Mouse (Mus musculus): ENCODE data around the gene Arl16. TPM values are rescaled to one million over a fixed set of nuclear protein-coding genes. Genes with fewer than 3 reads are reported as not detected.
"Not testable (repeated sequence)": the region's sequence is repeated elsewhere in the genome, so short reads cannot be mapped to it uniquely, and the experiment has no call there.

Gene Arl16
- 10 to 100 TPM in 1 of 2 experiments, 1 to 10 TPM in 1; 9.1 to 10.8 TPM for total RNA-seq (2021)
- polyA plus RNA-seq (2012; rRNA removed), result 13.6 and 17.1 TPM in 2 replicates
- long read RNA-seq, transcript Arl16-201 (5 exons, 911 nt), result major isoform, 6 of 7 reads
- long read RNA-seq, partial matches to known transcripts, result 0 of 7 reads
- long read RNA-seq, other reads (novel, unspliced or antisense), result 0 of 7 reads

DNA sequence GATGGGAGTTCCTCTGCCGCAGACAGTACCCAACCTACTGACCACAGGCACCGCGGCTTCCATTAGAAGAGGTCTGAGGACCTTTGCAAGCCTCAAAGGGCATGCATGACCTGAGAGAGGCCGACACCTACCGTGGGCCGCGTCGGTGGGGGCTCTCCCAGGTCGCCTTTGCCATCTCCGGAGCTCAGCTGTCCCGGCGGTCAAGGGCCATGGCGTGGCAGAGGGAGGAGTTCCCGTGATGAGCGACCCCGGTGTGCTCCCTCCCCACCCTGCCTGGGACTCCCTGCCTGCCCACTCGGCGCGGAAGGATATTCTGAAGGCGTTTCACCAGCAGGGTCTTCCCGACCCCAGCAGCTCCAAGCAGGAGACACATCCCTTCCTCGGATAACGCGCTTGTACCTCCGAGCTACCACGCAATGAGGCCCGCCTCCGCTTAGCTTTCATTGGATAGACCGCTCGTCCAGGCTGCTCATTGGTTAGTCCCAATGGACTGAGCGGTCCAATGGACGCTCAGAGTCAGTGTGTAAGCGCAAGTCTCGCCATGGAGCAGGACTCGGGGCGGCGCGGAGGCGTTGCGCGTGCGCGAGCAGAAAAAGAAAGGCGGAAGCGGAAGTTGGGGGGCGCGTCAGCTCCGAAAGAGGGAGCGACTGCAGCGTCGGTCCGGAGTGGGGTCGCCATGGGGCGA lies at the start of gene Arl16:
Arl16 (minus strand) TSS at position 557 of the 685 bp plus-strand sequence.
- Histone ChIP-seq H3K4me3 (peak within 1 kb of the TSS; percentile 84), H3K4me1 (ENCODE audit: control insufficient read depth, insufficient read depth, low read length) (peaks cover 3% of the 10 kb centered on the region), H3K79me2 (replicated peaks; ENCODE audit: control insufficient read depth, insufficient read depth, low read length) (no peaks in the 10 kb centered on the region; the same call in 1 of the 2 replicates), H3K36me3 (ENCODE audit: control insufficient read depth, insufficient read depth, low read length) (no peaks in the 10 kb centered on the region), H3K27ac (peak within 1 kb of the TSS; percentile 81), H3K9ac (ENCODE audit: low read depth, low read length) (peak within 1 kb of the TSS; percentile 87), H3K27me3 (ENCODE audit: control insufficient read depth, insufficient read depth, low read length) (no peaks in the 10 kb centered on the region)
- peak; percentile 91 to 95 for DNase-seq
- intact Hi-C loops (cut with DNase I), result no loop called here
- under 1% methylated on average over 53 of the region's 54 CpGs for WGBS
- TF ChIP-seq CTCF (IDR thresholded peaks at IDR 0.05) (no peak), POLR2A (IDR thresholded peaks at IDR 0.05; ENCODE audit: insufficient read depth, low read depth, low read length) (peak; percentile 89), EP300 (IDR thresholded peaks at IDR 0.05; ENCODE audit: insufficient read depth, low read depth, low read length) (0 out of 2 replicates have a peak, but pooled peaks have one; percentile 16)

DNA sequence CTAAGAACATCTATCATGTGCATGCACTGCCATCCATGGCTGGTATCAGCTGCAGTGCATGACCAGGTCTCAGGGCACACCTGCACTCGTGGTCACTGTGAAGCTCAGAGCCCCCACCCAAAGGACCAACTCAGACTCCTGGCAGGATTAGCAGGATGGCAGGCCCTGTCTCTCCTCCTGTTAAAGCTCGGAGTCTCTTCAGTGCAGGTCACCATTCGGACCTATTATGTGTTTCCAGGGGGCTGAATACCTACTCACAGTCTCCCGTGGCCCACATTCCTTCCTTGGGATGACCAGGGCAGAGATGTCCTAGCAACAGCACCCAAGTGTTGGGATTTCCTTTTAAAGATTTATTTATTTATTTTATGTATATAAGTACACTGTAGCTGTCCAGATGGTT lies 49.7 kb upstream of the Arl16 start:
- Histone ChIP-seq H3K4me1 (ENCODE audit: control insufficient read depth, insufficient read depth, low read length) (peaks cover 14% of the 10 kb centered on the region), H3K27ac (no peak overlapping the region), H3K27me3 (ENCODE audit: control insufficient read depth, insufficient read depth, low read length) (no peaks in the 10 kb centered on the region), H3K79me2 (replicated peaks; ENCODE audit: control insufficient read depth, insufficient read depth, low read length) (no peaks in the 10 kb centered on the region), H3K36me3 (ENCODE audit: control insufficient read depth, insufficient read depth, low read length) (peaks cover 3% of the 10 kb centered on the region; the same call in 1 of the 2 replicates), H3K4me3 (no peak overlapping the region), H3K9ac (ENCODE audit: low read depth, low read length) (no peak overlapping the region)
- DNase-seq, result no peak
- WGBS, result 86% methylated on average over 4 of the region's 4 CpGs
- TF ChIP-seq EP300 (IDR thresholded peaks at IDR 0.05; ENCODE audit: insufficient read depth, low read depth, low read length) (no peak), CTCF (IDR thresholded peaks at IDR 0.05) (no peak), POLR2A (IDR thresholded peaks at IDR 0.05; ENCODE audit: insufficient read depth, low read depth, low read length) (no peak)
- intact Hi-C loops (cut with DNase I), result loop anchor here (10.0 kb wide), 1 partner anchor 258 kb away; no protein-coding TSS in a partner anchor

DNA sequence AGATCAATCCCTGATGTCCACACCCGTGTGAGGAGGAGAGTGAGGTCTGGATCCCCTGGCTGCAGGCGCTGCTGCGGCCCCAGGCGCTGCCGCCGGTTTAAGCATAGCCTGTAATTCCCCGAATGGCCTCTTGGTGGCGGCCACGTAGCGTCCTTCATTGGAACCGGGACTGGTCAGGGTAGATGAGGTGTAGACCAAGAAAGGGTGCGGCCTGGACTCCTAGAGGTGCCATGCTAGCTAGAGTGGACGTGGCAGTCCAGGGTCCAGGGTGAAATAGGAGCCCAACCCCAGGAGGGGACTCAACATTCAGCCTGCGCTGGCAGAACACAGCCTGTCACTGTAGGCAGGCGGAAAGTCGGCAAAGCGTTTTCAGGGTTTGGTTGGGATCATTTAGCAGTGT lies 48.2 kb upstream of the Arl16 start:
- TF ChIP-seq CTCF (IDR thresholded peaks at IDR 0.05), result peak; percentile 100; the same call in 1 of the 2 replicates
- peak; percentile 95 for TF ChIP-seq EP300 (IDR thresholded peaks at IDR 0.05; ENCODE audit: insufficient read depth, low read depth, low read length)
- no peak for TF ChIP-seq POLR2A (IDR thresholded peaks at IDR 0.05; ENCODE audit: insufficient read depth, low read depth, low read length)

DNA sequence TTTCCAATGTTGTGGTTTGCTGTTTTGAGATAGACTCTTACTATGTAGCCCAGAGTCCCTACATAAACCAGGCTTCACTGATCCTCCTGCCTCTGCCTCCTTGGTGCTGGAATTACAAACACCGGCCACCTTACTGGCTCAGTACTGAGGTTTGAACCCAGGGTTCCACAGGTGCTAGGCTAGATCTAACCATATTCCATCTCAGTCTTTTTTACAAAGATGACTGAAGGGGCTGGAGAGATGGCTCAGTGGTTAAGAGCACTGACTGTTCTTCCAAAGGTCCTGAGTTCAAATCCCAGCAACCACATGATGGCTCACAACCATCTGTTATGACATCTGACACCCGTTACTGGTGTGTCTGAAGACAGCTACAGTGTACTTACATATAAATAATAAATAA lies 46.9 kb upstream of the Arl16 start:
- 88% methylated on average over 2 of the region's 2 CpGs for WGBS
- not testable (repeated sequence) for DNase-seq; H3K4me3 ChIP-seq; H3K4me1 ChIP-seq (ENCODE audit: control insufficient read depth, insufficient read depth, low read length); H3K9ac ChIP-seq (ENCODE audit: low read depth, low read length); H3K27ac ChIP-seq; H3K27me3 ChIP-seq (ENCODE audit: control insufficient read depth, insufficient read depth, low read length); H3K79me2 ChIP-seq (replicated peaks; ENCODE audit: control insufficient read depth, insufficient read depth, low read length); H3K36me3 ChIP-seq (ENCODE audit: control insufficient read depth, insufficient read depth, low read length)
- intact Hi-C loops (cut with DNase I), result loop anchor here (2.0 to 10.0 kb wide), 4 partner anchors 25 to 261 kb away; partner anchors contain the start of genes Cenpx and Lrrc45

More for the DNA sequence above, 48.2 kb upstream of the Arl16 start:
- whole genome bisulfite sequencing, result 20% methylated on average over 17 of the region's 17 CpGs
- no peaks in the 10 kb centered on the region for H3K79me2 ChIP-seq (replicated peaks; ENCODE audit: control insufficient read depth, insufficient read depth, low read length)
- H3K27me3 ChIP-seq (ENCODE audit: control insufficient read depth, insufficient read depth, low read length), result no peaks in the 10 kb centered on the region
- no peak overlapping the region for H3K27ac ChIP-seq
- intact Hi-C loops (cut with DNase I), result loop anchor here (1.0 to 10.0 kb wide), 5 partner anchors 27 to 259 kb away; partner anchors contain the start of genes Cenpx and Lrrc45
- H3K36me3 ChIP-seq (ENCODE audit: control insufficient read depth, insufficient read depth, low read length), result peaks cover 3% of the 10 kb centered on the region; the same call in 1 of the 2 replicates
- peaks cover 12% of the 10 kb centered on the region for H3K4me1 ChIP-seq (ENCODE audit: control insufficient read depth, insufficient read depth, low read length)
- no peak overlapping the region for H3K4me3 ChIP-seq
- peak; percentile 86 to 94 for DNase-seq
- H3K9ac ChIP-seq (ENCODE audit: low read depth, low read length), result no peak overlapping the region

DNA sequence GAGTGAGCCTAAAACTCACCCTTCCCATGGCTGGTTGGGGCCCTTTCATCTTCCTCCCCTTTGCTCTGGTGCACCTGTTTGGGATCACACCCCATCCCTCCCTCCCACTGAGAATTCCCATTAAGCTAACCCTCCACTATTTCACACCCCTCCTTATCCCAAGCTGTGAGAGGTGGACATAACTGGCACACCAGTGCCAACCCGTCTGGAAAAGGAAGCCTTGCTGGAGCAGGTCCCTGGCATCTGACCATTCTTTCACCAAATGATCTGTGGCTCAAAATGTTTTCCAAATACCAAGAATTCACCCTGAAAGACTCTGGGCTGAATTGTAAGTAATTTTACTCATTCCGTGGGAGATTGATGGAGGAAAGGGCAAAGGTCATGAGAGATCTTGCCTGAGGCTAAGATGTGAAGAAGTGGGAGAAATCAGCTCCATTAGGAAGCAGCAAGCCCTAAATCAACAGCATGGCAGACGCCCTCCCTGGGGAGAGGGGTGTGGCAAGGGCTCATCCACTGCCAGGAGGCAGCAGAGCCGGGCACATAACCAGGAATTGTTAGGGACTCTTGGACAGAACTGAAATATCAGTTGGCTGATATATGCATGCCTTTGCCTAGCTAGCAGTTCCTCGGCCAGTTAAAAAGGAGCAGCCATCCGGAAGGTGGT lies 45.5 kb upstream of the Arl16 start:
- H3K9ac ChIP-seq (ENCODE audit: low read depth, low read length), result no peak overlapping the region
- intact Hi-C loops (cut with DNase I), result loop anchor here (10.0 kb wide), 1 partner anchor 262 kb away; no protein-coding TSS in a partner anchor
- peaks cover 2% of the 10 kb centered on the region; the same call in 1 of the 2 replicates for H3K4me1 ChIP-seq (ENCODE audit: control insufficient read depth, insufficient read depth, low read length)
- H3K79me2 ChIP-seq (replicated peaks; ENCODE audit: control insufficient read depth, insufficient read depth, low read length), result no peaks in the 10 kb centered on the region
- DNase-seq, result no peak
- TF ChIP-seq EP300 (IDR thresholded peaks at IDR 0.05; ENCODE audit: insufficient read depth, low read depth, low read length) (no peak), CTCF (IDR thresholded peaks at IDR 0.05) (no peak), POLR2A (IDR thresholded peaks at IDR 0.05; ENCODE audit: insufficient read depth, low read depth, low read length) (no peak)
- H3K27ac ChIP-seq, result no peak overlapping the region
- no peak overlapping the region for H3K4me3 ChIP-seq
- no peaks in the 10 kb centered on the region for H3K27me3 ChIP-seq (ENCODE audit: control insufficient read depth, insufficient read depth, low read length)
- 45% methylated on average over 6 of the region's 6 CpGs for WGBS
- H3K36me3 ChIP-seq (ENCODE audit: control insufficient read depth, insufficient read depth, low read length), result no peaks in the 10 kb centered on the region
